Mouse (Mus musculus) lung, embryonic 14.5 days (tissue): ENCODE results near the gene Tshz2. TPM values are rescaled to one million over a fixed set of nuclear protein-coding genes. Genes with fewer than 3 reads are reported as not detected.
A peak's percentile ranks its signal among the peaks of the same experiment; 100 is the strongest.

ENCODE experiments used
- ATAC-seq: fragments of 200-750 bp; cut with Nextera tagmentation; 2 replicates; pipeline ENCODE4 v1.8.0; 2017; ENCODE audit warnings: mild to moderate bottlenecking, moderate TSS enrichment, moderate library complexity; ENCODE audit not compliant: insufficient read depth
- DNase-seq: peaks from one replicate; pipeline ENCODE4 v3.0.0-alpha.2; 2015
- H3K27ac ChIP-seq: fragments of 300-500 bp; sonication (generic); 2 replicates; pipeline ENCODE4 v1.5.1; 2014; ENCODE audit warnings: low read depth, mild to moderate bottlenecking, moderate library complexity
- H3K27me3 ChIP-seq: fragments of 300-500 bp; sonication (generic); 2 replicates; pipeline ENCODE4 v1.6.1; 2014; ENCODE audit warnings: low read length, control low read depth; ENCODE audit not compliant: insufficient read depth
- H3K36me3 ChIP-seq: fragments of 300-500 bp; sonication (generic); 2 replicates; pipeline ENCODE4 v1.6.1; 2014; ENCODE audit warnings: control low read depth; ENCODE audit not compliant: insufficient read depth
- H3K4me1 ChIP-seq: fragments of 300-500 bp; sonication (generic); 2 replicates; pipeline ENCODE4 v1.6.1; 2014; ENCODE audit warnings: antibody characterized with exemption, control low read depth; ENCODE audit not compliant: insufficient read depth
- H3K4me2 ChIP-seq: fragments of 300-500 bp; sonication (generic); 2 replicates; pipeline ENCODE4 v1.6.1; 2014; ENCODE audit warnings: mild to moderate bottlenecking
- H3K4me3 ChIP-seq: fragments of 300-500 bp; sonication (generic); 2 replicates; pipeline ENCODE4 v1.5.1; 2014; ENCODE audit warnings: low read depth, low read length
- H3K9ac ChIP-seq: fragments of 300-500 bp; sonication (generic); 2 replicates; pipeline ENCODE4 v1.6.1; 2014
- H3K9me3 ChIP-seq: fragments of 300-500 bp; sonication (generic); 2 replicates; pipeline ENCODE4 v1.6.1; 2016; ENCODE audit warnings: low read depth, low read length, control low read depth
- CTCF ChIP-seq: IDR thresholded peaks from 2 replicates; pipeline ENCODE4 v1.5.1; 2016; ENCODE audit warnings: antibody characterized with exemption, low read depth
- WGBS: fragments of 180-500 bp; shearing (Covaris S2); extraction: QIAGEN DNeasy Blood & Tissue Kit; methylation state at CpG from one replicate; pipeline ENCODE4 v1.1.7; 2014; 5-methylcytosine and 5-hydroxymethylcytosine counted together
- polyA plus RNA-seq: library from polyadenylated mRNA; unstranded; fragments of >200 nt; fragmentation: Nextera tagmentation; extraction: Ambion mirVana; gene quantifications from 2 replicates; pipeline ENCODE4 v1.2.1, GENCODE M21; 2014

Tshz2 gene
- polyA plus RNA-seq, 1 experiment from 2014 or later, result 8.9 TPM

DNA sequence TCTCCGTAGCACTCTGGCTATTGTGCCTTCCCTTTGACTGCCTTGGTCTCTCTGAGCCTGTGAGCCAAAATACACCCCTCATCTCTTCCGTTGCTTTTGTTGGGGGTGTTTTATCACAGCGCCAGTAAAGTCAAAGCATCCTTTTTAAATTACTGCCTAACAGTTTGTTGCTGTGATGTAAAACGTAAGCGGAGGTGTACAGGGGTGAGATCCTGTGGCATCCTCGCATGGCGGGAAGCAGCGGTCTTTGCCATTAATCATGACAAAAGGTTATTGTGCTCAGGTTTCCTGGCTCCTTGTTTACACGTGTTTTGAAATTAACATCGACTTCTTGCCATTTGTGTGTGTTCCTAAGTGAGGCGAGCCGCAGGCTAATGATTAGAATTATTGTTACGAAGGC lies 282.5 kb downstream of the Tshz2 start:
- Histone ChIP-seq H3K27ac (no peak overlapping the region), H3K9ac (no peak overlapping the region), H3K27me3 (no peaks in the 10 kb centered on the region), H3K4me2 (no peak overlapping the region), H3K4me1 (no peaks in the 10 kb centered on the region), H3K9me3 (no peaks in the 10 kb centered on the region), H3K36me3 (no peaks in the 10 kb centered on the region), H3K4me3 (no peak overlapping the region)
- 80% methylated on average over 13 of the region's 13 CpGs for WGBS
- TF ChIP-seq CTCF, result no peak
- ATAC-seq (no peak), DNase-seq (no peak)

DNA sequence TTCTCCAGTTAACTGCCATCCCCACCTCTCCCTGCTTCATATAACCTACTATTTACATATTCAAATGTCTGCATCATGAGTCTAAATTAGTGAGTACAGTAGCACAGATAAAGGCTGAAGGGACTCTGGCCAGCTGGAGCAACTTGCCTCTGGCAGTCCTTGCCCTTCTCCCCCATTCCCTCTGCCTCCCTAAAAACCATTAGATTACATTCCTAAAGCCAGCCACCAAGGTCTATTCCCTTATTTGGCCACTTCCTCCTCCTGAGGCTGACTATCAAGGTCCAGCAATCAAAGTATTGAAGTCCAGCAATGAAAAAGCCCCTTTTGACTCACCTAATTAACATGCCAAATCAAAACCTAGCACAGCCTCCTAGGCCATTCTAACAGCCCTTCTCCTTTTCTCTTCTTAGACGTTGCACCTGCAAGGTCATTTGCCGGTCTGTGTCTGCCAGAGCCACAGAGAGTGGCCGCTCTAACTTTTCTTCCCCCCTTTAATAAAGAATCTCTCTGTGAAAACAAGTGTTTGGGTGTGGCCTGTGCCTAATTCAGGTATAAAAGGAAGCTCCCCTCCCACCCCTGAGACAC lies 286.4 kb downstream of the Tshz2 start:
- Histone ChIP-seq H3K9ac (no peak overlapping the region), H3K4me1 (no peaks in the 10 kb centered on the region), H3K9me3 (no peaks in the 10 kb centered on the region), H3K4me3 (no peak overlapping the region), H3K27ac (no peak overlapping the region), H3K27me3 (no peaks in the 10 kb centered on the region), H3K36me3 (no peaks in the 10 kb centered on the region), H3K4me2 (no peak overlapping the region)
- WGBS, result 76% methylated on average over 3 of the region's 3 CpGs
- no peak for TF ChIP-seq CTCF
- DNase-seq (no peak), ATAC-seq (no peak)

DNA sequence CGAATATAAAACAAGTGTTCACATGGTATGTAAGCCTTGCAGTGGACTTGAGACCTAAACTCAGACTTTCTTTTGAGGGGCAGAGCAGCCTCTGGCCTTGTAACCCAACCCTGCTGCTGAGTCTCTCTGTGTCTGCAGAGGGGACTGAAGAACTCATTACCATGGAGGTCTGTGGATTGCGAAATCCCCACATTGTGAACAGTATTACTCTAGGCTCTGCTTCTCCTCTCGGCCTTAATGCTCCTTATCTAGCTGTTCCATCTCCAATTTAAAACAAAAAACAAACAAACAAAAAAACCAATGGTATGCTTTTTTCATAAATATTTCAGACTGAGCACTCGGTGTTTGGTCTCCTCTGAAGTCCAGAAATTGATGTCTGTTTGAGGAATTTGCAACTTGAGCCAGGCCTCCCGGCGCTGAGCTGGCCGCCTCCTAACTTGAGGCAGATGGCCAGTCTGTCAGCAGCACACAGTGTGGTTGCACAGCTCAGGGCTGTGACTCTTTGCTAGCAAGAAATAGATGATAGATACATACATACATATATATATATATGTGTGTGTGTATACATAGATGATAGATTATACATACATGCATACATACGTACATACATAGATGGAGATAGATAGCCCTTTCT lies 291.5 kb downstream of the Tshz2 start:
- Histone ChIP-seq H3K9ac (no peak overlapping the region), H3K4me3 (no peak overlapping the region), H3K9me3 (no peaks in the 10 kb centered on the region), H3K4me1 (no peaks in the 10 kb centered on the region), H3K27me3 (no peaks in the 10 kb centered on the region), H3K27ac (no peak overlapping the region), H3K36me3 (no peaks in the 10 kb centered on the region), H3K4me2 (no peak overlapping the region)
- DNase-seq, result peak; percentile 62
- ATAC-seq, result peak; percentile 60; the same call in 1 of the 2 replicates
- 44% methylated on average over 8 of the region's 8 CpGs for WGBS
- no peak for TF ChIP-seq CTCF

DNA sequence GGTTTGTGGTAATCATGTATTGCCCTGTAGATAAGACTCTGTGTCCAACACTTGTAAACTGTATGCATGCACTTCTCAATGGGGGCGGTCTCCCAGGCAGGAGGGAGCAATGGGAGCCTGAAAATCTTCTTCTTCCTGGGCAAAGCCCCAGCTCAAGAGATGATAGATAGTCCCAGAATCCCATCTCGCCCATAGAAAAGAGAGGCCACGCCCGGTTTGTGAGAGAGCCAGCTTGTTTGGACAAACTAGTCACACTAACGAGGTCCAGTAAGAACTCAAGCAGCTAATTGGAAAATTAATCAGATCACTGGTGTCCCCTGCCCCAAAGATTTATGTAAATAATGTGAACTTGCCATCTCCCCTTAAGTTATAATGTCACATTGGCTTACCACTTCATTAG lies 292.7 kb downstream of the Tshz2 start:
- WGBS, result 74% methylated on average over 5 of the region's 5 CpGs
- no peak overlapping the region for H3K4me3 ChIP-seq

DNA sequence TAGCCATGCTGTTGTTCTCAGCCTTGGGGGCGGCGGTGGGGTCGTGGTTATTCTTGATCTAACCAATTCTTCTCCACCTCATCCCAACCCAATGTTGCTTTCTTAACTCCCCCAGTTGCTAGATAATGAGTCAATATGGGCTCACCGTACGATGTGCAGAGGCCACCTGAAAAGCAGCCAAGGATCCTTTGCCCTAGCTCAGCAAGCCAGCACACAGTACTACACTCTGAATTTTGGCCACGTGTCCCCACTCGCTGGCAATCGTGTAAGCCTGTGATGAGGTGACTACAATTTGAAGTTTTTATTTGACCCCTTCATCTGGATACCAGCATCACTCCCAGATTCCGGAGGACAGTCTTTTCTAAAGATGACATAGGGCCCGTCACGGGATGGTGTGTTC lies 293.2 kb downstream of the Tshz2 start:
- Histone ChIP-seq H3K4me3 (no peak overlapping the region), H3K4me2 (no peak overlapping the region), H3K36me3 (no peaks in the 10 kb centered on the region), H3K4me1 (peaks cover 4% of the 10 kb centered on the region; the same call in 1 of the 2 replicates), H3K27ac (no peak overlapping the region), H3K9ac (no peak overlapping the region), H3K9me3 (no peaks in the 10 kb centered on the region), H3K27me3 (no peaks in the 10 kb centered on the region)
- 67% methylated on average over 11 of the region's 11 CpGs for WGBS
- TF ChIP-seq CTCF, result no peak
- no peak for ATAC-seq
- no peak for DNase-seq

More for the DNA sequence above, 292.7 kb downstream of the Tshz2 start:
- Histone ChIP-seq H3K4me2 (no peak overlapping the region), H3K9ac (no peak overlapping the region), H3K4me1 (peaks cover 4% of the 10 kb centered on the region; the same call in 1 of the 2 replicates), H3K36me3 (no peaks in the 10 kb centered on the region), H3K27me3 (no peaks in the 10 kb centered on the region), H3K27ac (no peak overlapping the region), H3K9me3 (no peaks in the 10 kb centered on the region)
- TF ChIP-seq CTCF, result no peak
- ATAC-seq, result no peak
- no peak for DNase-seq

DNA sequence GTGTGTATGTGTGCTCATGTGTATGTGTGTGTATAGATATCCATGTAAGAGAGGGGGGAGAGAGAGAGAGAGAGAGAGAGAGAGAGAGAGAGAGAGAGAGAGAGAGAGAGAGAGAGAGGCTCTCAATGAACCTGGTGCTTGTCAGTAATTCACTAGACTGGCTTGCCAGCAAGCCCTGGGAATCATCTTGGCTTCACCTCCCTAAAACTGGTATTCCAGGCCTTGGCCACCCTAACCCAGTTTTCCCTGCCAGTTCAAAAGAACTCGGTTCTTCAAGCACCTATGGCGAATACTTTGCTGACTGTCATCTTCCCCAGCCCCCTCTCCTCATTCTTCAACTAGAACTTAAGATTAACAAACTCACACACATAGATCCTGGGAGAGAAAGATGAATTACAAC lies 294.6 kb downstream of the Tshz2 start:
- Histone ChIP-seq H3K27me3 (no peaks in the 10 kb centered on the region), H3K9me3 (no peaks in the 10 kb centered on the region), H3K4me3 (no peak overlapping the region), H3K27ac (no peak overlapping the region), H3K4me2 (no peak overlapping the region), H3K36me3 (no peaks in the 10 kb centered on the region), H3K4me1 (peaks cover 4% of the 10 kb centered on the region; the same call in 1 of the 2 replicates), H3K9ac (no peak overlapping the region)
- ATAC-seq, result no peak
- TF ChIP-seq CTCF, result no peak
- no peak for DNase-seq
- 75% methylated on average over 2 of the region's 2 CpGs for WGBS

DNA sequence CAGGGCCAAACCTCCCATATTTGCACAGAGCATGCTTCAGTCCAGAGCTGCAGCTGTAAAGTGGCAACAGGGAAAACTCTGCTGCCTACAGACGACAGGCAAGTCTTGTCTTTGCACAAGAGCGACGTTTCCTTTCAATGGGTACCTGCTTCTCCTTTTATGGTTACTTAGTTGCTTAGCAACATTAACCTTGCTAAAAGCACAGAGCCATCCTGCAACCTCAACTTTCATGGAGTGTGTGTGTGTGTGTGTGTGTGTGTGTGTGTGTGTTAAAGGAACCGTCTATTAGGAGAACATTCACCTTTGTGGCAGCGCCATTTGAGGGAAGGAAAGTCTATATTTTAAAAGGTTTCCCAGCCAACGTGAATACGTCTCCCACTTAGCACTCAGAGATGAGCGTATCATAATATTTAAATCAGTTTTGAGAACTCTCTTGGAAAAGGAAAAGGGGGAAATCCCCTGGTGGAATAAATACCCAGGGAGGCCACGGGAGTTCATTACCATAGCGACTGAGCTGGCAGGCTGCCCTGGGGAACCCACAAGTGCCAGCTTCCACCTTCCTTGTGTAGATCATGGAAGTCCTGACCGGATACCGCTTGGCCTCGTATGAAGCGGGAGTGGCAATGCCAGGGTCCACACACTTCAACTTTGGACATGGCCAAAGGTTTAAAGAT lies 295.8 kb downstream of the Tshz2 start:
- ATAC-seq (no peak), DNase-seq (peak; percentile 59)
- TF ChIP-seq CTCF, result no peak
- Histone ChIP-seq H3K4me2 (no peak overlapping the region), H3K4me3 (no peak overlapping the region), H3K9me3 (no peaks in the 10 kb centered on the region), H3K27me3 (no peaks in the 10 kb centered on the region), H3K9ac (no peak overlapping the region), H3K27ac (no peak overlapping the region), H3K4me1 (peaks cover 4% of the 10 kb centered on the region; the same call in 1 of the 2 replicates), H3K36me3 (no peaks in the 10 kb centered on the region)
- WGBS, result 59% methylated on average over 14 of the region's 14 CpGs
